Mouse (Mus musculus) liver, embryonic 16.5 days (tissue): ENCODE results near the gene Arhgef17. TPM values are rescaled to one million over a fixed set of nuclear protein-coding genes. Genes with fewer than 3 reads are reported as not detected.

Experiments
- ATAC-seq: fragments of 200-750 bp; cut with Nextera tagmentation; 2 replicates; pipeline ENCODE4 v1.8.0; 2017; ENCODE audit warnings: low read depth, mild to moderate bottlenecking, moderate number of reproducible peaks, moderate library complexity
- H3K27ac ChIP-seq: fragments of 300-500 bp; sonication (generic); 2 replicates; pipeline ENCODE4 v1.5.1; 2014; ENCODE audit warnings: mild to moderate bottlenecking, low read length
- H3K27me3 ChIP-seq: fragments of 300-500 bp; sonication (generic); 2 replicates; pipeline ENCODE4 v1.6.1; 2014; ENCODE audit warnings: low read depth, low read length, mixed read lengths; ENCODE audit not compliant: control insufficient read depth, insufficient read depth
- H3K36me3 ChIP-seq: fragments of 300-500 bp; sonication (generic); 2 replicates; pipeline ENCODE4 v1.6.1; 2014; ENCODE audit warnings: mild to moderate bottlenecking; ENCODE audit not compliant: control insufficient read depth, insufficient read depth
- H3K4me1 ChIP-seq: fragments of 300-500 bp; sonication (generic); 2 replicates; pipeline ENCODE4 v1.6.1; 2014; ENCODE audit warnings: low read depth, low read length, mixed read lengths; ENCODE audit not compliant: control insufficient read depth
- H3K4me2 ChIP-seq: fragments of 300-500 bp; sonication (generic); 2 replicates; pipeline ENCODE4 v1.6.1; 2014; ENCODE audit warnings: low read depth, low read length, mixed read lengths
- H3K4me3 ChIP-seq: fragments of 300-500 bp; sonication (generic); 2 replicates; pipeline ENCODE4 v1.5.1; 2014; ENCODE audit warnings: low read depth, mild to moderate bottlenecking, low read length
- H3K9ac ChIP-seq: fragments of 300-500 bp; sonication (generic); 2 replicates; pipeline ENCODE4 v1.6.1; 2014; ENCODE audit warnings: low read depth, low read length
- H3K9me3 ChIP-seq: fragments of 300-500 bp; sonication (generic); replicated peaks from 2 replicates; pipeline ENCODE4 v1.6.1; 2016; ENCODE audit warnings: low read length; ENCODE audit not compliant: control insufficient read depth
- WGBS: fragments of 180-500 bp; shearing (Covaris S2); extraction: QIAGEN DNeasy Blood & Tissue Kit; methylation state at CpG from one replicate; pipeline ENCODE4 v1.1.7; 2014; ENCODE audit not compliant: insufficient replicate concordance; 5-methylcytosine and 5-hydroxymethylcytosine counted together
- polyA plus RNA-seq: library from polyadenylated mRNA; unstranded; fragments of >200 nt; fragmentation: Nextera tagmentation; extraction: Ambion mirVana; gene quantifications from 2 replicates; pipeline ENCODE4 v1.2.1, GENCODE M21; 2015

The Arhgef17 gene
- polyA plus RNA-seq, 1 experiment from 2014 or later: 0.87 TPM

DNA sequence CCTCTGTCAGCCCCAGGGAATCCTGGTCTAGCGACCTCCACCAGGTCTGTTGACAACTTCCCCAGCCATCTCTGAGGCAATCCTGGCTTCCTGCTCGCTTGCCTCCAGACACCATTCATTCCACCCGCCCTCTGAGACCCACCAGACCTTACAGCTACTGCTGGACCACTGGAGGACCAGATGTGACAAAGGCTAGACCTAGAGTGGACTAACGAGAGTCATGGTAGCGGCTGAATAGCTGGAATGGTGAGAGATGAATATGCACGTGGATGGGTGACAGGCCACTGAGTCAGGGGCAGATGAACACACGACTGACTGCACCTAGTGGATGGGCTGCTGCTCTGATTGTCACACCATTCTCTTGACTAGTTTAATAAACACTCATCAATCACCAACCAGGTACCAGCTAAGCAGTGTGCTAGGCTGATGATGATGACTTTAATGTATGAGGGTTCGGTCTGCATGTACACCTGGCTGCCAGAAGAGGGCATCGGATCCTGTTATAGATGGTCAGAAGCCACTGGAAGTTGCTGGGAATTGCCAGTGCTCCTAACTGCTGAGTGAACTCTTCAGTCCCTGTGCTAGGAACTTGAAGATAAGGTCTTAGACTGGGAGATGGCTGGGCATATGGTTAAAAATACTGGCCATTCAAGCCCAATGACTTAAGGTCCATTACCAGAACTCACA is 29.3 kb downstream of the Arhgef17 start:
- ATAC-seq: no peak
- H3K36me3 ChIP-seq: no peaks in the 10 kb centered on the region
- H3K27ac ChIP-seq: no peak overlapping the region
- no peaks in the 10 kb centered on the region for H3K9me3 ChIP-seq
- H3K9ac ChIP-seq: no peak overlapping the region
- no peak overlapping the region for H3K4me3 ChIP-seq
- WGBS: 55% methylated on average over 9 of the region's 9 CpGs
- H3K27me3 ChIP-seq: no peaks in the 10 kb centered on the region
- H3K4me1 ChIP-seq: no peaks in the 10 kb centered on the region
- no peak overlapping the region for H3K4me2 ChIP-seq

DNA sequence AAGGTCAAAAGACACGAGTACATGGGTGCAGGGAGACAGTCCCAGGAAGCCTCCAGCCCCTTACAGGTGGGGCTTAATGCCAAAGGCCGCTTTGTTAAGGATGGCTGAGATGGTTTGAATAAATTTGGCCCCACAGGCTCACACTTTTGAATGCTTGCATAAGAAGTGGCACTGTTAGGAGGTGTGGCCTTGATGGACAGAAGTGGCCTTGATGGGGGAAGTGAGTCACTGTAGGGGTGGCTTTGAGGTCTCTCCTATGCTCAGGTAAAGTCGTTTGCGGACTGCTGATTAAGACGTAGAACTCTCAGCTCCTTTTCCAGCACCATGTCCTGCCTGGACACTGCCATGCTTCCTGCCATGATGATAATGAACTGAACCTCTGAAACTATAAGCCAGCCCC is 34.1 kb downstream of the Arhgef17 start:
- no peak overlapping the region for H3K9ac ChIP-seq
- no peak overlapping the region for H3K4me3 ChIP-seq
- peaks cover 2% of the 10 kb centered on the region; the same call in 1 of the 2 replicates for H3K4me1 ChIP-seq
- no peaks in the 10 kb centered on the region for H3K36me3 ChIP-seq
- no peak overlapping the region for H3K27ac ChIP-seq
- 54% methylated on average over 5 of the region's 5 CpGs for WGBS
- no peak overlapping the region for H3K4me2 ChIP-seq
- no peak for ATAC-seq
- H3K9me3 ChIP-seq: no peaks in the 10 kb centered on the region
- H3K27me3 ChIP-seq: peaks cover 28% of the 10 kb centered on the region

DNA sequence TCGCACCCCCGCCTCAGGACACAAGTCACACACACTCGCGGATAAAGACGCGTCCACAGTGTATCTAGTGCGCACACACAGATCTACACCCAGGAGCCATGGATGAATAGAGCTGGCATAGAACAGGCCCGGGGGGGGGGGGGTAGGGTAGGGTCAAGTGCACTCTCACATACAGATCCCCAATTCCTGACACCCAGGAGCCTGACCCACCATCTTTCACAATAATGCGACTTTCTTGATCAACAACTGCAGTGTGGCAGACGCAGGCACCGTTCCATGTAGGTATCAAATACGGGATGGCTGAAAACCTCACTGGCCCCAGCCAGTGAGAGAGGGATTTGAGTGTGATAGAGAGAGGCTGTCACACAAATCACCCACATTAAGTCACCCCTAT is 37.1 kb downstream of the Arhgef17 start:
- Histone ChIP-seq H3K9me3 (no peaks in the 10 kb centered on the region), H3K4me3 (peak overlapping the region; percentile 56), H3K27ac (no peak overlapping the region), H3K4me2 (peak overlapping the region; percentile 66), H3K27me3 (peaks cover 28% of the 10 kb centered on the region), H3K36me3 (no peaks in the 10 kb centered on the region), H3K4me1 (peaks cover 2% of the 10 kb centered on the region; the same call in 1 of the 2 replicates), H3K9ac (no peak overlapping the region; the same call in 1 of the 2 replicates)
- WGBS: 6% methylated on average over 12 of the region's 12 CpGs
- no peak for ATAC-seq

DNA sequence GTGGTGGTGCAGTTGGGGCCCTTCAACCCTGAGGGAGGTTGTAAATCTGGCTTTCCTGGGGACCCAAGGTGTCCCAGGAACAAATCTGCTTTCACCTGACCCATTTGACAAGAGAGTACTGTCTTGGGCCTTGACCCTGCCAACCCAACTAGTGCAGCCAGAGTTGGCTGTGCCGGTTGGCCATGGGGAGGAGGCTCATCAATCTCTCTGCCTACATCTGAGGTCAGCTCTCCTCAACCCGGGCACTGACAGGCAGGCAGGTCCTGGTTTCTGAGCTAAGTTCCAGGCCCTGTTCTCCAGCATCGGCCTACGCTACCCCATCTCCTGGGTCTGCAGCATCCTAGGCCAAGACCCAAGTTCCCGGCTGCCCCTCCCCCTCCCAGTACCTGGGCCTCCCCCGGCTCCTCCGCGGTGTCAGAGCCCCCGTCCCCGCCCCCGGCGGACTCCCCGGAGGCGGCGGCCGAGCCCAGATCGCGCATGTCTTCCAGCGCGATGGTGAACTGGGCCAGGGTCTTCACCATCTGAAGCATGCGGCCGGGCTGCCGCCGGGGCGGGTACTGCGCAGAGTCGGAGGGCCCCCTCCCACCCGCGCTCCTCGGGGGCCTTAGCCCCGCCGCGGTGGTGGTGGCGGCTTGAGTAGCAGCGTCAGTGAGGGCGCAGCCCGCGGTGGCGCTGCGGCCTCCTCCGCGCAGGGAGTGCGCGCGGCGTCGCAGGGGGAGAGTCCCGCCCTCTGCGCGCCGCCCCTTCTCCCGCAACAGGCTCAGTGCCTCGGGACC is 37.7 kb downstream of the Arhgef17 start:
- H3K9me3 ChIP-seq: no peaks in the 10 kb centered on the region
- H3K9ac ChIP-seq: peak overlapping the region; percentile 24; the same call in 1 of the 2 replicates
- peak overlapping the region; percentile 56 for H3K4me3 ChIP-seq
- peaks cover 28% of the 10 kb centered on the region for H3K27me3 ChIP-seq
- H3K36me3 ChIP-seq: no peaks in the 10 kb centered on the region
- no peak overlapping the region for H3K27ac ChIP-seq
- peaks cover 2% of the 10 kb centered on the region; the same call in 1 of the 2 replicates for H3K4me1 ChIP-seq
- ATAC-seq: no peak
- 5% methylated on average over 53 of the region's 53 CpGs for WGBS
- H3K4me2 ChIP-seq: peak overlapping the region; percentile 66

DNA sequence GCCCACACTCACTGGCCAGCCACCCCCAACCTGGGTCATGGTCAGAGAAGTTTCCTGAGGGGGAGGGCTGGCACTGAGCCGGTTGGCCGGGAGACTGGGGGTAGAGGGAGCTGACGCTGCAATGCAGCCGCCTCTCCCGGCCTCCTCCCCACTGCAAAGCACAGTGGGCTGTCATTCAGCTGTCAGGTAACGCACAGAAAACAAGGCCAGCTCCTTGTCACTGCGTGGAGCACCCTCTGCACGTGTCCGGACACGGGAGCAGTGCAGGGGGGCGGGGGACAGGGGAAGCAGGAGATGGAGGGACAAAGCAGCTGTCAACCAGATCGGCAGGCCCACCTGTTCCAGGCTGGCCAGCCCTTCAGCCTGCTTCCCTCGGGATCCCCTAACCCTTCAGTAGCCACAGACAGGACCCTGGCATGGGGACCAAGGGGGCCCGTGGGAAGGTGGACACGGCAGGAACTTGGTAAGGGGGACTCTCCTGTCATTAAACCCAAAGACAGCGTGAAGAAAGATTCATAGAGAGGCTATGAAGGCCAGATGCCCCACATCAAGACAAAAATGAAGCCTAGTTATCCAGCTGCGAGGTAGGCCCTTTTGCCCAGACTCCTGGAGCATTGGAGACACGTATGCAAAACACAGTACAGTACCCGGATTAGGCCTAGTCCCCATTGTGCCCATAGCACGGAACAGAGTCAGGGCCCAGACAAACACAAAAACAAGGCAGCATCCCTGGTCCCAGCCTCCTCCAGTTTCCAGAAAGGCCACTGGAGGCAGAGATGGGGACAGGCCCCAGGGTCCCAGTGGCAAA is 38.5 kb downstream of the Arhgef17 start:
- H3K27me3 ChIP-seq: peaks cover 28% of the 10 kb centered on the region
- no peaks in the 10 kb centered on the region for H3K9me3 ChIP-seq
- peaks cover 2% of the 10 kb centered on the region; the same call in 1 of the 2 replicates for H3K4me1 ChIP-seq
- H3K9ac ChIP-seq: no peak overlapping the region
- H3K4me3 ChIP-seq: no peak overlapping the region
- no peak overlapping the region for H3K27ac ChIP-seq
- ATAC-seq: 0 out of 2 replicates have a peak, but pooled peaks have one; percentile 30
- no peaks in the 10 kb centered on the region for H3K36me3 ChIP-seq
- 67% methylated on average over 20 of the region's 20 CpGs for WGBS
- H3K4me2 ChIP-seq: no peak overlapping the region

DNA sequence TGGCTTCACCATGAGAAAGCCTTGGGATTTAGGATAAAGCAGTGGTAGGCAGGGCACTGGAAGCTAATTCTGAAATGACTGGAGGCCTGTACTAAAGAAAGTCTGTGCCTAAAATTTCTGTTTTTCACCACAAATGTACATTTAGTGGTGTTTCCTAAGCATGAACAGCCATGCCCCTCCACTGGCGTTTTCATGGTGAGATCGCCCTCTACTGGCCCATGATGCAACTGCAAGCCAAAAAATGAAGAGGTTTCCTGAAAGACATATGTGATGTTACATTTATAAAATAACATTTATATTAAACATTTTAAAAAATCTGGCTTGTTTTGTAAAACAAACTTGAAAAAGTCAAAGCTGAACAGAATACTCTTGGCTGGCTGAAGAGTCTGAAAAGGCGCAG is 45.4 kb downstream of the Arhgef17 start:
- no peak for ATAC-seq
- no peaks in the 10 kb centered on the region for H3K4me1 ChIP-seq
- no peaks in the 10 kb centered on the region for H3K9me3 ChIP-seq
- WGBS: 20% methylated on average over 3 of the region's 3 CpGs
- H3K27me3 ChIP-seq: no peaks in the 10 kb centered on the region
- H3K9ac ChIP-seq: no peak overlapping the region
- no peak overlapping the region for H3K4me3 ChIP-seq
- H3K36me3 ChIP-seq: no peaks in the 10 kb centered on the region
- no peak overlapping the region for H3K27ac ChIP-seq
- H3K4me2 ChIP-seq: no peak overlapping the region

DNA sequence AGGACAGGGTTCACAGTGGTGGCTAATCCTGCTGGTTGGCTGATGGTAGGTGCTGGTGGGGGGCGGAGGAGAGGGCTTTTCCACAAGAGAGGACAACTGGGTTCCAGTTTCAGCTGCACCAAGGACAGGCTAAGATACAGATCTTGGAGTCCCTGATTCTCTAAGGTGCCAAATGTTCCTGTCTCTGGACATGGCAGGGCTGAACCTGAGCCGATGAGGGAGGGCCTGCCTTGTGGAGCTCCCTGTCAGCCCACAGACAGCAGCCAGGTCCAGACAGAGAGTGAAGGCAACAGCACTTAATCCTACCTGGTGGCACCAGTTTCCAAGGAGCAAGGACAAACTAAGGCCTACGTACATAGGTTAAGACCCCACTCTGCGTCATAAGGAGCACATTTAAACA is 47.4 kb downstream of the Arhgef17 start:
- Histone ChIP-seq H3K4me1 (peaks cover 5% of the 10 kb centered on the region), H3K4me2 (no peak overlapping the region), H3K36me3 (no peaks in the 10 kb centered on the region), H3K27ac (no peak overlapping the region), H3K4me3 (no peak overlapping the region), H3K27me3 (no peaks in the 10 kb centered on the region), H3K9me3 (no peaks in the 10 kb centered on the region), H3K9ac (no peak overlapping the region)
- ATAC-seq: no peak
- WGBS: 77% methylated on average over 4 of the region's 4 CpGs

DNA sequence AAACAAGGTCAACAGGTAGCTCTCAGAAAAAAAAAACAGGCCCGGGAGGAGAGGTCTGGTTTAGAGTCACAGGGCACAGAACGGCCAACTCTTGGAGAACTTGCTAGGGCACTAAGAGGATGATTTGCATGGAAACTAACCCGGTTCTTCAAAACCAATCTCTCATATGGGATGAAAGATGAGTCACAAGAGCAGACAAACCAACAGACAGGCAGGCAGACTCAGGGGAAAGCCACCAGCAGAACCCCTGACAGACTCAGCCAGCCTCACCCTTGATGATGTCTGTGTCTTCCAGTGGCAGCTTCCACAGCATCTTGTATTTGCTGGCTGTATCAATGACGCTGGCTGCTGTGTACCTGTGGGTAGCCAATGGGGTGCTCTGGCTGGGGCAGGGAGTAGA is 50.0 kb downstream of the Arhgef17 start:
- H3K36me3 ChIP-seq: no peaks in the 10 kb centered on the region
- H3K4me1 ChIP-seq: peaks cover 5% of the 10 kb centered on the region

More for the DNA sequence above, 50.0 kb downstream of the Arhgef17 start:
- H3K4me2 ChIP-seq: no peak overlapping the region
- no peak overlapping the region for H3K27ac ChIP-seq
- no peaks in the 10 kb centered on the region for H3K9me3 ChIP-seq
- 75% methylated on average over 4 of the region's 4 CpGs for WGBS
- H3K4me3 ChIP-seq: no peak overlapping the region
- no peak for ATAC-seq
- H3K9ac ChIP-seq: no peak overlapping the region
- H3K27me3 ChIP-seq: no peaks in the 10 kb centered on the region
